Mouse (Mus musculus) CH12.LX (cell line): ENCODE data around the gene Bub3. TPM values are rescaled to one million over a fixed set of nuclear protein-coding genes. Genes with fewer than 3 reads are reported as not detected.

Experiments used
- DNase-seq: peaks from one replicate; pipeline ENCODE4 v3.0.0-alpha.2; 2013; ENCODE audit errors: extremely low read depth
- H3K27ac ChIP-seq: 2 replicates; pipeline ENCODE4 v1.5.1; 2012; ENCODE audit warnings: low read depth, mild to moderate bottlenecking, control low read depth, moderate library complexity; ENCODE audit not compliant: insufficient read depth
- H3K27me3 ChIP-seq: replicated peaks from 2 replicates; pipeline ENCODE3; 2012; ENCODE audit warnings: inconsistent platforms
- H3K36me3 ChIP-seq, 2 experiments: replicated peaks in 1 of 2; 2 replicates each; pipeline versions ENCODE3 to v1.6.1; 2012; ENCODE audit warnings: inconsistent platforms in 1 of 2, low read length in 1 of 2, mild to moderate bottlenecking in 1 of 2, mixed read lengths in 1 of 2, moderate library complexity in 1 of 2; ENCODE audit not compliant: control insufficient read depth in 1 of 2, insufficient read depth in 1 of 2
- H3K4me1 ChIP-seq, 2 experiments: 2 replicates each; pipeline ENCODE4 v1.6.1; 2012; ENCODE audit warnings: inconsistent platforms in 1 of 2, moderate library complexity in 1 of 2; ENCODE audit not compliant: insufficient read depth in 2 of 2, control insufficient read depth in 1 of 2
- H3K4me2 ChIP-seq: 2 replicates; pipeline ENCODE4 v1.6.1; 2012; ENCODE audit warnings: low read depth, mild to moderate bottlenecking, control low read depth; ENCODE audit not compliant: poor library complexity, insufficient read depth, severe bottlenecking
- H3K4me3 ChIP-seq, 3 experiments: fragments of 150-350 bp in 1 of 3; sonication (generic) in 1 of 3; replicated peaks in 1 of 3; 2 replicates each; pipeline versions ENCODE3 to v1.5.1; 2011 to 2012; ENCODE audit warnings: low read depth in 2 of 3, low read length in 2 of 3, mild to moderate bottlenecking in 2 of 3, moderate library complexity in 2 of 3, control low read depth in 1 of 3, improper control_type of control experiment in 1 of 3, inconsistent platforms in 1 of 3, mixed read lengths in 1 of 3; ENCODE audit not compliant: poor library complexity in 1 of 3
- H3K79me2 ChIP-seq: replicated peaks from 2 replicates; pipeline ENCODE4 v1.6.1; 2012; ENCODE audit warnings: mild to moderate bottlenecking, moderate library complexity; ENCODE audit not compliant: control insufficient read depth, poor library complexity, insufficient read depth, severe bottlenecking; ENCODE audit errors: extremely low read depth
- H3K9ac ChIP-seq: 2 replicates; pipeline ENCODE4 v1.6.1; 2012; ENCODE audit warnings: low read depth, mild to moderate bottlenecking, control low read depth, moderate library complexity; ENCODE audit not compliant: insufficient read depth
- H3K9me3 ChIP-seq: replicated peaks from 2 replicates; pipeline ENCODE3; 2012; ENCODE audit warnings: low read length, inconsistent platforms, mixed read lengths
- BHLHE40 ChIP-seq: IDR thresholded peaks from 2 replicates; pipeline ENCODE4 v1.6.1; 2011; ENCODE audit warnings: mild to moderate bottlenecking, low read depth, low read length, improper control_type of control experiment
- CHD1 ChIP-seq: IDR thresholded peaks from 2 replicates; pipeline ENCODE4 v1.6.1; 2012; ENCODE audit warnings: low read depth, low read length, improper control_type of control experiment, inconsistent platforms
- CTCF ChIP-seq, 2 experiments: IDR thresholded peaks in 1 of 2; conservative IDR thresholded peaks in 1 of 2; 2 replicates each; pipeline ENCODE4 v1.5.1; 2011 to 2012; ENCODE audit warnings: low read depth in 2 of 2, low read length in 2 of 2, improper control_type of control experiment in 1 of 2, inconsistent platforms in 1 of 2, mild to moderate bottlenecking in 1 of 2, moderate library complexity in 1 of 2
- E2F4 ChIP-seq: IDR thresholded peaks from 2 replicates; pipeline ENCODE4 v1.6.1; 2011; ENCODE audit warnings: low read depth, low read length, improper control_type of control experiment; ENCODE audit not compliant: insufficient replicate concordance
- EP300 ChIP-seq: IDR thresholded peaks from 2 replicates; pipeline ENCODE4 v1.6.1; 2011; ENCODE audit warnings: low read length, improper control_type of control experiment
- ETS1 ChIP-seq: conservative IDR thresholded peaks from 2 replicates; pipeline ENCODE4 v1.6.1; 2012; ENCODE audit warnings: low read depth, mild to moderate bottlenecking, inconsistent platforms, low read length, improper control_type of control experiment, moderate library complexity
- GABPA ChIP-seq: IDR thresholded peaks from 2 replicates; pipeline ENCODE4 v1.6.1; 2012; ENCODE audit warnings: low read depth, low read length, improper control_type of control experiment, inconsistent platforms; ENCODE audit not compliant: insufficient replicate concordance
- IRF4 ChIP-seq: IDR thresholded peaks from 2 replicates; pipeline ENCODE4 v1.6.1; 2014; ENCODE audit warnings: low read depth, mild to moderate bottlenecking, inconsistent platforms, low read length, improper control_type of control experiment
- JUND ChIP-seq: conservative IDR thresholded peaks from 2 replicates; pipeline ENCODE4 v1.6.1; 2011; ENCODE audit warnings: low read depth, low read length, improper control_type of control experiment
- KAT2A ChIP-seq: IDR thresholded peaks from 2 replicates; pipeline ENCODE4 v1.6.1; 2012; ENCODE audit warnings: low read length, improper control_type of control experiment, inconsistent platforms; ENCODE audit not compliant: insufficient replicate concordance
- MAX ChIP-seq: IDR thresholded peaks from 2 replicates; pipeline ENCODE4 v1.6.1; 2011; ENCODE audit warnings: low read length, improper control_type of control experiment
- MAZ ChIP-seq: IDR thresholded peaks from 2 replicates; pipeline ENCODE4 v1.6.1; 2012; ENCODE audit warnings: low read depth, mild to moderate bottlenecking, inconsistent platforms, low read length, improper control_type of control experiment, moderate library complexity
- MXI1 ChIP-seq: IDR thresholded peaks from 2 replicates; pipeline ENCODE4 v1.6.1; 2011; ENCODE audit warnings: mild to moderate bottlenecking, low read depth, low read length, improper control_type of control experiment
- PAX5 ChIP-seq: IDR thresholded peaks from 2 replicates; pipeline ENCODE4 v1.6.1; 2012; ENCODE audit warnings: low read length, inconsistent platforms, mixed read lengths
- POLR2A ChIP-seq: IDR thresholded peaks from 2 replicates; pipeline ENCODE4 v1.6.1; 2011; ENCODE audit warnings: low read depth, mild to moderate bottlenecking, improper control_type of control experiment, low read length
- RAD21 ChIP-seq: IDR thresholded peaks from 2 replicates; pipeline ENCODE4 v1.6.1; 2011; ENCODE audit warnings: low read depth, mild to moderate bottlenecking, low read length, improper control_type of control experiment, moderate library complexity
- SIN3A ChIP-seq: IDR thresholded peaks from 2 replicates; pipeline ENCODE4 v1.6.1; 2012; ENCODE audit warnings: low read length, improper control_type of control experiment, inconsistent platforms
- TBP ChIP-seq: conservative IDR thresholded peaks from 2 replicates; pipeline ENCODE4 v1.6.1; 2011; ENCODE audit warnings: low read depth, low read length, improper control_type of control experiment
- TCF12 ChIP-seq: IDR thresholded peaks from 2 replicates; pipeline ENCODE4 v1.6.1; 2014; ENCODE audit warnings: low read depth, mild to moderate bottlenecking, inconsistent platforms, low read length, improper control_type of control experiment
- UBTF ChIP-seq: IDR thresholded peaks from 2 replicates; pipeline ENCODE4 v1.6.1; 2012; ENCODE audit warnings: low read depth, mild to moderate bottlenecking, inconsistent platforms, low read length, improper control_type of control experiment, moderate library complexity
- ZC3H11A ChIP-seq: IDR thresholded peaks from 2 replicates; pipeline ENCODE4 v1.6.1; 2012; ENCODE audit warnings: low read depth, mild to moderate bottlenecking, inconsistent platforms, low read length, improper control_type of control experiment
- ZKSCAN1 ChIP-seq: IDR thresholded peaks from 2 replicates; pipeline ENCODE4 v1.6.1; 2012; ENCODE audit warnings: low read depth, inconsistent platforms, low read length, improper control_type of control experiment, borderline replicate concordance
- ZNF384 ChIP-seq: IDR thresholded peaks from 2 replicates; pipeline ENCODE4 v1.6.1; 2012; ENCODE audit warnings: low read depth, low read length, improper control_type of control experiment, inconsistent platforms
- dilution Hi-C: fragments of 300-500 bp; cut with MboI; formaldehyde crosslinking; loops from 2 replicates; pipeline ENCODE4 v1.14.3; 2020; ENCODE audit warnings: low sequenced_read_pairs; ENCODE audit not compliant: extremely low pct_unique_long_range_greater_than_20kb, extremely low pct_ligation_motif_present
- in situ Hi-C: fragments of 300-500 bp; cut with MboI; formaldehyde crosslinking; loops from 3 replicates; pipeline ENCODE4 v1.14.3; 2019; ENCODE audit warnings: low sequenced_read_pairs, low pct_ligation_motif_present, low pct_unique_long_range_greater_than_20kb, mixed read lengths
- polyA plus RNA-seq: library from polyadenylated mRNA; unstranded; fragments of >175 nt; gene quantifications from 2 replicates; pipeline ENCODE4 v1.2.1, GENCODE M21; 2012; ENCODE audit warnings: low read depth; ENCODE audit not compliant: insufficient read length
- total RNA-seq, 2 experiments: library from RNA; depleted of rRNA; stranded (reverse); fragments of 300-350 nt in 1 of 2; fragments of >200 nt in 1 of 2; gene quantifications; 2 replicates each; pipeline ENCODE4 v1.2.3; 2012 to 2014

Gene Bub3
- total and polyA plus RNA-seq, 3 experiments, result 159 to 250 (median 161) TPM

- peaks cover 92% of the 10 kb centered on the region for H3K27me3 ChIP-seq
- no peaks in the 10 kb centered on the region for H3K36me3 ChIP-seq
- H3K79me2 ChIP-seq, result no peaks in the 10 kb centered on the region
- dilution Hi-C loops, result no loop called here
- H3K4me2 ChIP-seq, result no peak overlapping the region
- no peaks in the 10 kb centered on the region for H3K4me1 ChIP-seq
- TF ChIP-seq ZC3H11A (no peak), UBTF (no peak), CTCF (conservative IDR thresholded peaks at IDR 0.05 in 1 of 2, IDR thresholded peaks at IDR 0.05 in 1 of 2; ENCODE audit: low read depth in 2 of 2, low read length in 2 of 2) (no peak), ZNF384 (no peak), RAD21 (no peak), POLR2A (no peak), ETS1 (no peak), ZKSCAN1 (no peak), E2F4 (no peak), MAX (no peak), TCF12 (no peak), KAT2A (no peak), EP300 (no peak), MAZ (no peak), SIN3A (no peak), CHD1 (no peak), GABPA (no peak), JUND (no peak)
- in situ Hi-C loops, result no loop called here
- H3K9me3 ChIP-seq, result no peaks in the 10 kb centered on the region
- H3K27ac ChIP-seq, result no peak overlapping the region
- no peak overlapping the region for H3K9ac ChIP-seq
- H3K4me3 ChIP-seq, result no peak overlapping the region
- DNase-seq, result no peak
Observed at GRCm38 (mm10) chr7:131603186-131603585, 43.2 kb downstream of the Bub3 start.

- TF ChIP-seq MAZ (no peak), PAX5 (no peak), GABPA (no peak), CTCF (conservative IDR thresholded peaks at IDR 0.05 in 1 of 2, IDR thresholded peaks at IDR 0.05 in 1 of 2; ENCODE audit: low read depth in 2 of 2, low read length in 2 of 2) (no peak), CHD1 (no peak), MXI1 (no peak), RAD21 (no peak), ZKSCAN1 (no peak), BHLHE40 (no peak), TBP (no peak), ZC3H11A (no peak), IRF4 (no peak), JUND (no peak), POLR2A (no peak), KAT2A (no peak)
- dilution Hi-C loops (no loop called here), in situ Hi-C loops (no loop called here)
- no peak overlapping the region for H3K4me3 ChIP-seq
- H3K4me1 ChIP-seq, result no peaks in the 10 kb centered on the region
- H3K27ac ChIP-seq, result no peak overlapping the region
- H3K79me2 ChIP-seq, result no peaks in the 10 kb centered on the region
- no peak overlapping the region for H3K4me2 ChIP-seq
- no peak overlapping the region for H3K9ac ChIP-seq
- H3K36me3 ChIP-seq, result no peaks in the 10 kb centered on the region
- H3K9me3 ChIP-seq, result no peaks in the 10 kb centered on the region
- H3K27me3 ChIP-seq, result peaks cover 92% of the 10 kb centered on the region
- no peak for DNase-seq
Observed at GRCm38 (mm10) chr7:131604946-131605345, 44.9 kb downstream of the Bub3 start.
